Mouse (Mus musculus) ovary, adult 10 weeks (tissue): ENCODE results near the gene Pak7. TPM values are rescaled to one million over a fixed set of nuclear protein-coding genes. Genes with fewer than 3 reads are reported as not detected.

Experiments
- polyA plus RNA-seq: library from polyadenylated mRNA; stranded (reverse); fragments of 350-450 nt; fragmentation: Illumina TruSeq; extraction: RNeasy Lipid Tissue Mini Kit (QIAGEN cat#74804); gene quantifications from one replicate; pipeline ENCODE4 v1.2.3, GENCODE M21; 2014

Pak7 gene
- 2.5 TPM for polyA plus RNA-seq

DNA sequence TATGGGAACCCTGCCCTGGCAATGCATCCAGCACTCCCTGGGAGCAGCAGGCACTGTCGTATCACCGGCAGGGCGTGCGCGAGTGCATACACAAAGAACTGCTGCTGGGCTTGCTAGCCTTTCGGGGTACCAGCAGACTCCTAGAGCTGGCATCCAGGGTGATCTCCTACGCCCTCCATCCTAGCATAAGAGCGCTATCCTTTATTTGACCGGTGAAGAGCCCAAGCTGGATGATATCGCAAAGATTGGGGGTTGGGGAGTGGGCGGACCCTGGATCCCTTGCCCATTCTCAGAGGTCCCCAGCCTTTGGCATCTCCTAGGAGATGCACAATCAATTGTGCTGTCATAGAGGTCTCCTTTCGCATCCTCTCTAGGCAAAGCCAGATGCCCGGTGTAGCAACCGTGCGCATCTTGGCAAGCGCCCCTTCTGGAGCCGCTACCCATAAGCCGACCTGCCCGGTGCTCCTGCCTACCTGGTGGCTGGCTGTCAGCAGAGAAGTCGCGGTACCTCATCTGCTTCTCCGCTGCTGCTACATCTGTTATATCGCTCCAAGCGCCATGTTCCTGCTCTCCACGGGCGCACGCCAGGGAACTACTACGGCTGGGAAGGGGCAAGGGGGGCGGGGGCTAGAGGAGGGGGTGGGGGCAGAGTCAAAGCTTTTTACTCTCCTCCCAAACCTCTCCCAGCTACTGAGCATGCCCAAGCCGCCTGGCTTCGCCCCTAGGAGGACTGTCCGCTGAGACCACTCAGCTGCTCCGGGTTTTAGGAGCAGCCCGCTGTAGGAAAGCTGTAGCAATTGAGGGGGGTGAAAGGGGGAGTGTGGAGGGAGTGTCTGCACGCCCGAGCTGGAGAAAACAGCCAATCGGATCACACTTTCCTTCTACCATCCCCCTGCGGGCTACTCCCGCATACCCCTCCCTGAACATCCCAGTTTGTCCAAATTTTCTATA lies at the start of gene Pak7:
Gene Pak7, minus strand, starts transcription at position 787 of the 951 bp plus-strand sequence.

DNA sequence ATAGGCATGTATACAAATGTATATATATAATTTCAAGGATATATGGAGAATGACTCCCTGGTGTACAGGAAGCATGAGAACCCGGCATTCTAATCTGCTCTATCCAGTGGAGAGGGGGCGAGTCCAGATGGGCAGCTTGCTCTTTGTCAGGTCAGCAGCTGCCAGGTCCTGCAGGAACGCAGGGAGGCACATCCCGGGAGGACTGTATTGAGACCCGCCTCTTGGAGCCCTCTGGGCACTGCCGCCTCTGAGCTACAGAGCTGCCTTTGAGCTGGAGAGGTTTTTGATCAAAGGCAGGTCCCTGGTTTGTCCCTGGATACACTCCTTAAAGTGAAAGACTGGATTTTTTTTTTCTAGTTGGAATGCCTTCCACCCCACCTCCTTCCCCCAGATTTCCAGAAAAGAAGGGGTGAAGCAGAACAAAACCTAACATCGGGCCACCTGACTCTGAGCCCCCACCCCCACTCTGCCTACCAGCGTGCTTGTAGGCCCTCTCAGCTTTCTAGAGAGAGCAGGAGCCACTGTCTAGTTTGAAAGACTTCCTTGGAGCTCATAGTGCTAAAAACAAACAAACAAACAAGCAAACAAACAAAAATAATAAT lies 336.0 kb downstream of the Pak7 start, which contains the start of gene Lamp5:
Gene Lamp5, plus strand, starts transcription at position 552 of the 602 bp plus-strand sequence.

Other genes starting within 250 kb of the Pak7 start
- gene Ankef1, start 113.9 kb upstream of the Pak7 start, polyA plus RNA-seq: 5.2 TPM